Mouse (Mus musculus) cortical plate, adult 2 months (tissue): Measurements from ENCODE around the gene Duxbl3. TPM values are rescaled to one million over a fixed set of nuclear protein-coding genes. Genes with fewer than 3 reads are reported as not detected.

Experiments used
- H3K27ac ChIP-seq: fragments of 200-500 bp; 2 replicates; pipeline ENCODE4 v1.5.1; 2012; ENCODE audit warnings: low read length, control low read depth, inconsistent platforms; ENCODE audit not compliant: insufficient read depth
- H3K4me1 ChIP-seq: fragments of 200-500 bp; 2 replicates; pipeline ENCODE4 v1.6.1; 2011; ENCODE audit warnings: low read length; ENCODE audit not compliant: control insufficient read depth, insufficient read depth
- H3K4me3 ChIP-seq: fragments of 200-500 bp; 2 replicates; pipeline ENCODE4 v1.5.1; 2011; ENCODE audit warnings: mild to moderate bottlenecking, low read length, control low read depth; ENCODE audit not compliant: insufficient read depth
- CTCF ChIP-seq: fragments of 200-500 bp; IDR thresholded peaks from 2 replicates; pipeline ENCODE4 v1.5.1; 2011; ENCODE audit warnings: mild to moderate bottlenecking, control low read depth, low read length; ENCODE audit not compliant: insufficient read depth; ENCODE audit errors: extremely low read depth
- POLR2A ChIP-seq: fragments of 200-500 bp; IDR thresholded peaks from 2 replicates; pipeline ENCODE4 v1.6.1; 2011; ENCODE audit warnings: mild to moderate bottlenecking, low read length, control low read depth; ENCODE audit not compliant: insufficient read depth; ENCODE audit errors: extremely low read depth
- polyA plus RNA-seq: library from polyadenylated mRNA; depleted of rRNA; stranded (reverse); fragments of >200 nt; gene quantifications from 2 replicates; pipeline ENCODE4 v1.2.3, GENCODE M21; 2012; rRNA removed

Duxbl3 gene
- polyA plus RNA-seq, 1 experiment: not detected

GRCm38 (mm10) chr14:26308813-26309212 lies 51.1 kb downstream of the Duxbl3 start:
- no peak overlapping the region for H3K27ac ChIP-seq
- H3K4me1 ChIP-seq: no peaks in the 10 kb centered on the region
- H3K4me3 ChIP-seq: no peak overlapping the region
- no peak for TF ChIP-seq POLR2A
- TF ChIP-seq CTCF: no peak

GRCm38 (mm10) chr14:26309511-26309910 lies 51.7 kb downstream of the Duxbl3 start:
- Histone ChIP-seq H3K4me1 (no peaks in the 10 kb centered on the region), H3K4me3 (no peak overlapping the region), H3K27ac (no peak overlapping the region)
- TF ChIP-seq POLR2A (no peak), CTCF (no peak)

GRCm38 (mm10) chr14:26316246-26316730 lies 58.5 kb downstream of the Duxbl3 start:
- Histone ChIP-seq H3K4me3 (no peak overlapping the region), H3K4me1 (no peaks in the 10 kb centered on the region), H3K27ac (no peak overlapping the region)
- TF ChIP-seq POLR2A (no peak), CTCF (no peak)

Other genes starting within 250 kb of the Duxbl3 start
- 3.7 and 6.9 TPM in 2 replicates for gene Gm9780, start 215.3 kb upstream of the Duxbl3 start, polyA plus RNA-seq
- not detected in 2 replicates for gene Tmem254c, start 190.6 kb upstream of the Duxbl3 start, polyA plus RNA-seq
- gene Cphx2, start 176.4 kb upstream of the Duxbl3 start, polyA plus RNA-seq: not detected in 2 replicates
- gene Cphx3, start 175.7 kb upstream of the Duxbl3 start, polyA plus RNA-seq: not detected in 2 replicates
- gene Duxbl2, start 139.6 kb upstream of the Duxbl3 start, polyA plus RNA-seq: 0.25 TPM in 1 of 2 replicates, not detected in the other
- gene Plac9b, start 75.5 kb upstream of the Duxbl3 start, polyA plus RNA-seq: 4.3 and 4.4 TPM in 2 replicates
- gene Tmem254b, start 50.9 kb upstream of the Duxbl3 start, polyA plus RNA-seq: 17.5 and 18.4 TPM in 2 replicates